Mouse (Mus musculus) liver (tissue): ENCODE data around the gene Arid5b.
"Not testable (repeated sequence)": the region's sequence is repeated elsewhere in the genome, so short reads cannot be mapped to it uniquely, and the experiment has no call there.

Source experiments
- DNase-seq: peaks from one replicate; pipeline ENCODE4 v3.0.0-alpha.2; 2020; ENCODE audit warnings: mixed read lengths

Gene Arid5b

DNA sequence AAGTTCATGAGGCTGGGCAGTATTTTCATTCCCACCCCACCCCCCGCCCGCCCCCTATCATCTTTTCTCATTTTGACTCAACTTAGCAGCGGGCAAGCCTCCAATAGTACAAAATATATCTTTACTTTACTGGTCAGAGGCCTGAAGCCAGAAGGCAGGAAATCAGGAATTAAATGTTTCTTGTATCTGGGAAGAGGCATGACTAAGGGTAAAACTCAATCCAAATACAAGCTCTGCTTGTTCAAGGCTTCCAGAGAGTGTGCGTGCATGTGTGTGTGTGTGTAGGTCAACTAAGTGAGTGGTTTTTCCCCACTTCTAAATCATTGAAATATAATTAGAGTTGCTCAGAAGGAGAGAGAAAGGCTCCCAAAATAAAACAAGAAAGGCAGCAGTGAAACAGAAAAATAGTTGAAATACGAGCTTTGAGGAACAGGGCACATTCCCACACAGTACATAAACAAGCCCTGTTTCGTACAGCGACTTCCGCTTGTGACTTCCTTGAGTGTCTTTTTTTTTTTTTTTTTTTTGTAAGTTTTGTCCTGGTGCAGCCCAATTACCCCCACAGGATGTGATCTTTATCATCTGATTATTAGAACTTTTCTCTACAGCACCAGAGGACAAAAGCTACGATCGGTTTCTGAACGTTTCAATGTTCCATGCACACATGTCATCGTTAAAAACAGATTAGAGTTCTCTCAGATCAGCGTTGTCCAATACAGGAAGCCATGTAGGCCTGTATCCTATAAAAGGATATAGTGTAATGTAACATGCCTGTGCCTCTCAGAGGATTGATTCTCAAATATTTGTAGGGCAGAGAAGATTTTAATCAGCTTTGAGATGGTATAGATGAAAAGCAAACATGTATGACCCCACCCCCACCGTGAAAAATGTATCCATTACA lies 173.4 kb downstream of the Arid5b start:
- DNase-seq: no peak

DNA sequence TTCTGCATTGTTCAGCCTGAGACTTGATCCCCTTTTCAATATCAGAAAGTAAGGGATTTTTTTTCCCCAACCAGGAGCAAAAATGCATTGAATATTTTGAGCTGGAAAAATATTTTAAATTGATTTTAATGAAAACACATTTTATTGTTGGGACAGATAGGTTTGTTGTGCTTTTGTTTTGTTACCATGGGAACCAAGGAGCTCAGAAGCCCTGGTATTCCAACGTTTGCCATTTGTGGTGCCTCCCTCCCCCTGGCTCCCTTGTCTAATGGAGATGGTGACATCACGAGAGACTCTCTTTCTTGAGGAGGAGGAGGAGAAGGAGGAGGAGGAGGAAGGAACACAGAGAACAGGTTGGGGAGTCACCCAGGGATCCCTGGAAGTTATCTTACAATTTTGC lies 174.1 kb downstream of the Arid5b start:
- DNase-seq: no peak

DNA sequence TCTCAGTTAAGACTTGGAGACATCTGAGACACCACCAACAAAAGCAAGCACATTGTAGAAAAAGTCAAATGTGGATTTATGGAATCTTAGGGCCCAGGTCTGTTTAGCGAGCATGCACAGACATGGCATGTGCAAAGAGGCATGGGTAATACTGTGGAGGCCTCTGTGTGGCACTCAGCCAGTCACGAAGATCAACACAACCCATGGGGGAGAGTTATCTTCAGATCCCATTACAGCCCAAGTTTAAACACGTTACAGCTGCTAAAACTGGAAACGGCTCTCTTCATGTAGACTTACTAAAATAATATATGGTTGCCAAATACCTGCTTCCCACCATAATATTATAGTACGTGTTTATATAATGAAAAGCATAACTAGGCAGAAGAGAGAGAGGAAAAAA lies 174.6 kb downstream of the Arid5b start:
- no peak for DNase-seq

DNA sequence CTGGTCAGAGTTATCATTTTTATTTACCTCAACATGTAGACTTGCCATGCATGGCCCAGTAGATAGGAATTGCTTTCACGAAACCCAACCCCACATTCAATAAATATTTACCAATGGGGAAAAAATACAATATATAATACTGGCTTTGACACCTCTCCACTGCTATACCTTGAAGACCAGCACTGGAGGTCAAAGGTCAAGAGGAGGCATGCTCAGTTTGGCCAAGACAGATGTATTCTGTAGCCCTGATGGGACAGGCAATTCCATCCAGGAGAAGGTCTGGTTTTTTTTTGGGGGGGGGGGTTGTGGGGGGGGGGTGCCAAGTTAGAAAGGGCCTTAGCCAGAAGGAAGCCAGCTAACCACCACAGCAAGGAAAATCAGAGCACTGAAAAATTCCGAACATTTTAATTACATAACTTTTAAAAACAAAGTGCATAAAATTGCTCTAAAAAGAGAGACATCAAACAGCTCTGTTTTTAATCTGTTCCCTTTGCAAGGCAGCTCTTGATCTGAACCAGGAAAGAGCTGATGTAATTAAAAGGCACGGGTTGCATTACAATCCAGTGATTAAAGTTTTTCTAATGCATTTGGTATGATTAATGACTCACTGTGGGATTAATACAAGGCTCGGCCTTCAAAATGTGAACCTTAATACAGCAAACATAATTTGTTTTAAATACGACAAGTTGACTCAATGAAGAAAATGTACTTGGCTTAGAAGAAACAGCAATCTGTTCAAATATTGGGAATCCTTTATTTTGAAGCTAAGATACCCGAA lies 175.3 kb downstream of the Arid5b start:
- DNase-seq: no peak

DNA sequence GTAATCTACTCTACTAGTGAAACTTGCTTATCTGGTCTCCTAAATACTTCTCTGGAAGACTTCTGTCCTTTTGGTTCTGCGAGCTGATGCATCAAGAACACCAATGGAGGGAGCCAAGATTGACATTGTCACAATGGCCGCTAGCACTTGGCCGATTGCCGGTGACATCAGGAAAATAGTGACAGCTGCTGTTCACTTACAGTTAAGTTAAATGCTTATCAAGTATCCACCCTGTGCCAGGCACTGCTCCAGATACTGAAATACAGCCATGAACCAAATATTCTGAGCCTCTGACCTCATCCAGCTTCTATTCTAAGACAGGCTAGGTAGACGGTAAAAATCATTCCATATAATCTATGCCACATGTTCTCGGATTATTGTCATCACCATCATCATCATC lies 176.0 kb downstream of the Arid5b start:
- no peak for DNase-seq

DNA sequence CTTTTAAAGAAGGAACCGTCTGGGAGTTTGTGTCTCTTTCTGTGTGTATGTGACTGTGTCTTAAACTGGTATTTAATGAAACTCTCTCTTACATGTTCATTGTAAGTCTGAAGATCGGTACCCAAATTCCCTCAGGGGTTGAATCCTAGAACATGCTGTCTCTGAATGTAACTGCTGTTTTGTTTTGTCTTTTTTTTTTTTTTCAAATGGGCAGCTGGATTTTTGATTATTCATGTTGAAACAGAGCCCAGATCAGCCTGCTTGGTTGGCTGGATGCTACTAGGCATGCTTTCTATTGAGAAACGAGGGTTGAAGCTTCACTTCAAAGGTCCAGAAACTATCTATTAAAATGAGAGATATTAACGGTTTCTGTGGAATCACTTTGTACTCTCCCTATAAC lies 177.3 kb downstream of the Arid5b start:
- DNase-seq: no peak

DNA sequence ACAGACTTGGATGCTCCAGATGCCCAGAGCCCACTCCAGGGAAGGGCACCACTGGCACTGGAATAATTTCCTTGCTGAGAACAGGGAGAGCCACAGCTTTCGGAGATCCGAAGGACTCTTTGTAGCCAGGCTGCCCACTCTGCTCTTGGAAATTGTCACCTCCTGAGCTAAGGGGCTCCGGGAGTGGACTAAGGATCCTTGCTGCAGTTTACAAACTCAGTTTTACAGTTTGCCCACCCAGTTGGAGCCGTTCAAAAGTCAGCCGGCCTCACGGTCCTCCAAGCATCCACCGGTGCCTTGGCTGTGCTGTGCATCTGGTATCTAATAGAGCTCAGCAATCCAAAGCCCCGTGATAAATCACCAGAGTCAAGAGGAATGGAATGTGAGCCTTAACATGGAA lies 178.0 kb downstream of the Arid5b start:
- DNase-seq: no peak

DNA sequence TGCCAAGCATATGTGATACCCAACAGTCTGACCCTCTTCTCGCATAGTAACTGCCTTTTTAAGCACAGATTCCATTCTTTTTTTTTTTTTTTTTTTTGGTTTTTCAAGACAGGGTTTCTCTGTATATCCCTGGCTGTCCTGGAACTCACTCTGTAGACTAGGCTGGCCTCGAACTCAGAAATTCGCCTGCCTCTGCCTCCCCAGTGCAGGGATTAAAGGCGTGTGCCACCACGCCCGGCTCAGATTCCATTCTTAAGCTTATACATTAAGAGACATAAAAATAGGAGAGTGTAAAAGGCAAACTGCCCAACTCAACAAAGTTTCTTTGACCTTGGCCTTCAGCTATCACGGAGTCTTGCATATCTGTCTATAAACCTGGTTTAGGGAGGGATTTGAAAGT lies 178.7 kb downstream of the Arid5b start:
- DNase-seq: not testable (repeated sequence)

DNA sequence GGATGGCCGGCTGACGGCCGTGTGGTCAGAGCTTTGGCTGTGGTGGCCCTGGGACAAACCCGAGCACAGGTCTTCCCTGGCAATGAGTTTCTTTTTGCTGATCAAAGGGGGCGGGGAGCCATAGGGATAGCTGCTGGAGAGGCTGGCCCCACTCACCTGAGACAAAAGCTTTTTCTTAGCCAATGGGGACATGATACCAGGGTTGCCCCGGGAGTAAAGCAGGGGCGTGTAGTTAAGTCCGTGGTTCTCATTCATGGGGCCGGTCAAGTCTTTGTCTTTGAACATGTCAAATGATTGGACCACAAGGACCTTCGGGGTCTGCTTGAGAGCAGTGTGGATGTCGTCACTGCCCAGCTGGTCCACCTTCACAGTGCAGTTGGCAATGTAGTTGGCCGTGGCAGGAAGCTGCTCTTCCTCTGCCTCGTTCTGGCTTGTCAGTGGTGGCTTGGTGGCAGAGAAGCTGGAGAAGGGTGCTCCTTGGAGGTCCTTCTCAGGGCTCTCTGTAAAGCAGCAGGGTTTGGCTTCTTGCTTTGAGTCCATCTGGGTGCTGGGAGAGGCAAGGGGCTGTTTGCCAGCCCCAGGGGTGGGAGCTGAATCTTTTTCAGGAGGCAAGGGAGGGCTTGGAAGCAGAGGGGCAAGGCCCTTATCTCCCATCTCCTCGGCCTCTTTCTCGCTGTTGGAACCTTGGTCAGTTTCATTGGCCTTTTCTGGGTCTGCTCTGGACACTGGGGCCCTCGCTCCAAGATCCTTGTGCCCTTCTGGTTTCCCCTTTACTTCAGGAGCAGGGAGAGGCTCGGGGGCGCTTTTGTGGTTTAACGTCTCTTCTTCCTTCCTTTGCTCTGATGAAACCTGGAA lies 180.5 kb downstream of the Arid5b start:
- DNase-seq: no peak

DNA sequence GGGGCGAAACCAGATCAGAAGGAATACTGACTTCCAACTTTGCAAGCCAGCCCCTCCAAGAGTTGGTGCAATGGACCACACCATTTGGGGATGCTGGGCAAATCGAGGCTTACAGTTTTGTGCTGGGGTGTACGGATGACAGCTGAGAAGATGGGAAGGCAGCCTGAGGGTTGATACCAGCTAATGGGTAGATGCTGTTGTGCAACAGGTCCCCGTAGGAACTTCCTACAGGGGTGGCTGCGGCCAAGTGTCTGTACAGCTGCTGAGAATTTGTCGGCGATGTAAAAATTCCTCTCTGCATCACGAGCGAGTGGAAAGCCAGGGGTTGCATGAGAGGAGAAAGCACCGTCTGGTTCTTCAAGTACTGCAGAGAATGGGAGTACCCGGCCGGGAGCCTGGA lies 182.1 kb downstream of the Arid5b start:
- no peak for DNase-seq

DNA sequence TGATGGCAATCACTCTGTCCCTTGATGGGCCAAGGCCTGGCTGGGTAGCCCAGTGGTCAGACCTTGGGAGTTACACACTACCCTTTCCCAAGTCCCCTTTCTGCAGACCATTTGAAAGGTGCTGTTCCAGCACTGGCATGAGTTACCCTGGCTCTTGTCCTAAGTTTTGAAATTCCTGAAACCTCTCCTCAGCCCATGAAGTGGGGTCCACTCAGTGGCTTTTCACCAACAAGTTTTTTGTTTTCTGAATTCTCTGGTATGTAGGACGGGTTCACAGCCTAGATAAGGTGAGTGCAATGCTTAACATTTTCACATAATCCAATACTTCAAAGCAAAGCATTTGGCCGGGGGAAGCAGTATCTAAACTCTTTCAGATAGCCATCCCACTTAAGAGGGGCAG lies 183.4 kb downstream of the Arid5b start:
- no peak for DNase-seq

DNA sequence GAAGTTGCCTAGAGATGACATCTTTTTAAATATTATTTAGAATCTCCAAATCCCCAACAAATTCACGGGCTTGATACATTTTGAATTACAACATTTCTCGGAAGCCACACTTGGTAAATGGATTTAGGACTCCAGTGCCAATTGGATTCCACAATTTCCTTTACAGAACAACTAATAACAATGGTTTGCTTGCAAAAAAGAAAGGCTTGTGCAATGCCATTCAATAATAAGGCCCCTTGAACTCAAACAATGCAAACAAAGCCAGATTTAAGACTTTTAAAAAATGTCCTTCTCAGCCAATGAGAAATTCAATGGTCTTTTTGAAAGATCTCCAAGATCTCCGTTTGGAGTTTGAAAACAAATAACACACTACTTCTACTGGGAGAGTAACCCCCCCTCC lies 185.0 kb downstream of the Arid5b start:
- no peak for DNase-seq

DNA sequence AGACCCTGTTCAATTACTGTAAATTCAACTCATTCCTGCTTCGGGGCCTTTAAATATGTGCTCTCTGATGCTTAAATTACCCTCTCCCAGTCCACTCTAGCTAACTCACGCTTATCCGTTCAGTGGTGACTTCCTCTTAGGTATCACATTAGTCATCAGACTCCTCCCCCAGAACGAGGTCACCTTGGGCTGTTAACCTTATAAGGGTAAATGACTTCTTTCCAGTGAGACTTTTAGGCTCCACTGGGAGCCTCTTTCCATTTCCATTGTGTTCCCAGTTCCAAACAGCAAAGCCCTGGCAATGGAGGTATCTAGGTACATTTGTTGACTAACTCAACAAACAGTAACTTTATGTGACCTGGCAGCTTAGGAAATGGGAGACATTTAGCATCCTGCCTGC lies 186.7 kb downstream of the Arid5b start:
- DNase-seq: no peak

DNA sequence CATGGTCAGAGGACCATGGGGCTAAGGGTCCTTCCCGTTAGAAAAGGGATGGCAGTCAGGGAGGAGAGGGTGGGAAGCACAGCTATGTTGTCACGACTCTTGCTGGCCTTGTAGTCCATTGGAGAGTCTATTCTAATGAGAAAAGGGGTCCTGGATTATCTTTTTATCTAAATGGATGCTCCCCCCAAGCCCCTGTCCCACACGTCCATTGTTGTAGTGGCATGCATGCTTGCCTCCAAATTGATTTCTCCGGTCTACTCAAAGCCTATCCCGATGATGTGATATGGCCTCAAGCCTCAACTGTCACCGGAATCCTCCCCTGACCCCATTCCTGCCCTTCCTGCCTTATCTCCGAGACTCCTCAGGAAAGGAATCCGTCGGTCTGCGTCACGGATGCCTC lies 187.5 kb downstream of the Arid5b start:
- no peak for DNase-seq

DNA sequence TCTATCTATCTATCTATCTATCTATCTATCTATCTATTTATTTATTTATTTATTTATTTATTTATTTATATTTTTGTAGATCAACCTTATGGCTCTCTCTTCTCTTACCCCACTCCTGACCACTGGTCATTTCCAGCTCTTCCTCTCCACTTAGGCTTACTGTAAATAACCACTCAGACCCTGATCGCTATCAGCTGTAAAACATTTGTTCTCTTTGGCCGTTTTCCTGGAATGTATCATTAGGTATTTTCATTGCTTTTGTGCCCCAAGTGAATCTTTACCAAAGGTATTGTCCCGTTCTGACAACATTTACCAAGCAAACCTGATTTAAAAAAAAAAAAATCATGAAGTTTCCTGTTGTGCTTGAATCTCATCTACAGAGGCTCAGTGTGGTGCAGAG lies 188.0 kb downstream of the Arid5b start:
- DNase-seq: no peak

DNA sequence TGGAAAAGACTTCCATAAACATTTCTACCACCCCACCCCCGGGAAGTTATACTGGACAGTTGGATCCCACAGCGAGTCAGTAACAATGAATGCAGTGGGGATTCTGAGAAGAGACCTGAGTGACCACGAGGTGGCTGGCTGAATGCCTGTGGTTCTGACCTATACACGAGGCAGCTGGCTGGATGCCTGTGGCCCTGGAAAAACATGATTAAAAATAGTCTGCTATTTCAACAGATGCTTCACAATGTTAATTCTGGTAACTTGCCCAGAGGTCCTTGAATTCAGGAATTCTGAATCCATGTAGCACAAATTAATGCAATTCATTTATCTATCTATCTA lies 188.4 kb downstream of the Arid5b start:
- DNase-seq: no peak

DNA sequence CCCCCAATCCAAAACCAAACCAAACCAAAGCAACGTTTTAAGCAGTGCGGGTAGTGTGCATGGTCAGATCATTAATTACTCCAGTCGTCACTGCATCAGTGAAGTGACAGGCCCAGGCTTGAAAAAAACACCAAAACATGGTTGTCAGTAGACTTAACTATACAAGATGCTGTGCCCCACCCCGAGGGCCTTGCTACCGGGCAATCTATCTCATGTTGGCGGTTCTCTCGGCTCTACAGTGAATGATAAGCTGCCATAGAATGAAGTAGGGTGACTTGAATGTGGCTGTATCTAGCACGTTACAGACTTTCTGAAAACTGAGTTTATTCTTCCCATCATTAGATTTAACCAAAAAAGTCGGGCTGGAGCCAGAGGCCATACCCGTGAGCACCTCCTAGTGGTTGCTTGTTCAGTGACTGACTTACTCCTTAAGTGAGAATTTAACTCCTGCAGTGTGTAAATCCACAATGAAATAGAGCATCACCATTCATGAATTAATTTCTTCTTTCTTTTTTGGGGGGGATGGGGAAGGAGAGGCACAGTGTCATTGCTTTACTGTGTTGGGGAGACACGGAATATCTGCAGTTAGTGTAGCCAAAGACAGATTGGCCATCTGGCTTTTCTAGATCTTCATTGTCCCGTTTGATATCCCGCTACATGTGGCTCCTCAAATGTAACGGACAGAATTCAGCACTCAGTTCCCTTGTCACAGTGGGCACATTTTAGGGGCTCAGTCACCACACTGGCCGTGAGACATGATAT lies 188.9 kb downstream of the Arid5b start:
- DNase-seq: no peak

DNA sequence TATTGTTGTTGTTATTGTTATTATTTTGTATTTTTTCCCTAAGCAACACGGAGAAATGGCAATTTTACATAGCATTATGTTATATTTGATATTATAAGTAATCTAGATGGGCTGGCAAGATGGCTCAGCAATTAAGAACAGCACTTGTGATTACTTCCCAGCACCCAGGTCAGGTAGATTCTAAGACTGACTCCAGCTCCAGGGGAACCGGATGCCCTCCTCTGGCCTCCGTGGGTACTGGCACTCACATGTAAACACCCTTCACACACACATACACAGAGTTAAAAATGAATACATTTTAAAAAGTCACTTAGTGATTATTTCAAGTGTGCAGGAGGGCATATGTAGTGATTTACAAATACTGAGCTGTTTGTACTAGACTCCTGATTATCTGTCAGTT lies 190.8 kb downstream of the Arid5b start:
- no peak for DNase-seq

DNA sequence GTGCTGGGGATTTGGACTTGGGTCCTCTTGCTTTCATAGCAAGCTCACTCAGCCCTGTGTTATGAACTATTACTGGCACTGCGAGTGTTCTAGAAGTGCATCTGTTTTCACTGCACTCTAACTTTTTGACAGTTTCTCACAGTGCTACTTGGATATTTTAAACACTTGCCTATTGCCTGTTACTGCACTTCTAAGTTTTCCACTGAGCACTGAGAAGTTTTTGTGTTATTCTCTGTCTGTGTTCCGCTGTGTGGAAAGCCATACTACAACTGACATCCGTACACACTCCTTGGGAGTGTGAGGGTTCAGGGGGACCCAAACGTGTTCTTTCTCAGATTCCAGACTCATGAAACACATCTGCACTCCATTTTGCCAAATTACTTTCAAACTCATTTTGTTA lies 191.6 kb downstream of the Arid5b start:
- DNase-seq: no peak

DNA sequence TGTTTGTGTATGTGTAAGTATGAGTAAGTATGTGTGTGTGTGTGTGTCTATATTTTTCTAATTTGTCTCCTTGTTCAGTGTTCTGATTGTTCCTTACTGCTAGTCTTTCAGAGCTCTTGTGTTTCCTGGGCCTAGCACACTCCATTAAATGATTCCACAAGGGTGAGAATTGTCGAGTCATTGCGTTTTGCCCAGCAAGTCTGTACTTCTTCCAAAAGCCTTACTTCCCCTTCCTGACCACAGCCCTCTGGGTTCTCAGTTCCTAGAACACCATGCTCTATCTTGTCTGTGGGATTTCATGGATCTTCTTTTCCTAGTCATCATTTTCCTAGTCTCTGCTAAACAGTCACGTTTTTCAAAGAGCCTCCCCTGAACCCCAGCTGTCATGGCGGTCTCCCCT lies 193.0 kb downstream of the Arid5b start:
- no peak for DNase-seq

DNA sequence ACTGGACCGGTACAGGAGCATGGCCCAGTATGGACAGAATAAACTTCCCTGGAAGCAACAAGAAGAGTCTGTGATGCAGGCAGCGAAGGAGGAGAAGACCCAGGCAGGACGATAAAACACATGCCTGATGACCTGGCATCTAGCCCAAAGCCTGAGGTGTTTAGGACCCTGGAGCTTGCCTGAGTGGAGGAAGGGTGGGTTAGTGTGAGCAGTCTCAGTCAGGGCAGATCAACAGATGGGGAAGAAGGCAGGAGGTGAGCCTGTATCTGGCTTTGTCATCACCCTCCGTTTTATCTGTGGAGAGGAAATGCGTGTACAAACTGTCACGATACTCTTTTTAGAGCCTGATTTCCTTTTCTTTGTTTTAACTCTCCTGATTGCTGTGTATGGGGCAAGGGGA lies 196.8 kb downstream of the Arid5b start:
- no peak for DNase-seq

DNA sequence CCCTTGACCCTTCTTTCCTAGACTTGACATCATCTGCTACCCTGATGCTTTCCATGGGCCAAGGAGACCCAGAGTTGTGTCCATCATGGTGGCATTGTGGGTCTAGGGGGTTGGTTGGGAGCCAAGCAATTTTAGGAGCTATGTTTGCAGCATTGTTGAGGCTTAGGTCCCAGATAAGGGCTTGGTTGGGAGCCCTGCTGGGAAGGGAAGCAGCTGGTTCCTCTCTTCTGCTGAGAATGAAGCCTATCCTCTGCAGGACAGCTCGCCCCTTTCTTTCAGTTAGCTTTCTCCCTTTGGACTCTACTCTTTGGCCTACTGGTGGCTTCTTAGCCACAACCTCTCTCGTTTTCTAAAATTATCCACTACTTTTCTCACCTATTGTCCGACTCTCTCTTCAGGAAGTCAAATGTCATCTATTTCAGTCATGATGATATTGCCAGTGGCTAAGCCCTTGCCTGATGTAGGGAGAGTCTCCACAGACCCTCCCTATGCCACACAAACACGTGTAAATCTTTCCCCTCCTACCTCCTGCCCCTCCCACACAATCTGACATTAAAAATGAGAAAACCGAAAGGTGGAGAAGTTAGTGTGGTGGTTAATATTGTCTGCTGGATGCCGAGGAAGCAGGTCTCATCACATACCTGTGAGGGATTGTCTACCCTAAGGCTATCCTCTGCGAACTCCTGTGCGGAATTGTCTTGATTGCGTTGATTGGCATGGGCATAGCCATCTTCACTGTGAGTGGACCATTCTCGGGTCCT lies 198.4 kb downstream of the Arid5b start:
- no peak for DNase-seq
